Mouse (Mus musculus) MEL (cell line): ENCODE data around the gene Hmg20a. TPM values are rescaled to one million over a fixed set of nuclear protein-coding genes. Genes with fewer than 3 reads are reported as not detected.
A peak's percentile ranks its signal among the peaks of the same experiment; 100 is the strongest.

Source experiments
- DNase-seq: peaks from one replicate; pipeline ENCODE4 v3.0.0; 2011; ENCODE audit warnings: low read depth, low spot score
- H3K27ac ChIP-seq: 2 replicates; pipeline ENCODE4 v1.5.1; 2012; ENCODE audit warnings: low read depth, mild to moderate bottlenecking, control low read depth, low read length, moderate library complexity; ENCODE audit not compliant: control insufficient read depth
- H3K27me3 ChIP-seq, 2 experiments: fragments of 150-350 bp in 1 of 2; sonication (generic) in 1 of 2; 2 replicates each; pipeline ENCODE4 v1.6.1; 2012; ENCODE audit warnings: low read length in 2 of 2, mild to moderate bottlenecking in 2 of 2, improper control_type of control experiment in 1 of 2, moderate library complexity in 1 of 2; ENCODE audit not compliant: insufficient read depth in 2 of 2, control insufficient read depth in 1 of 2
- H3K36me3 ChIP-seq, 2 experiments: 2 replicates each; pipeline ENCODE4 v1.6.1; 2012 to 2014; ENCODE audit warnings: low read length in 2 of 2, improper control_type of control experiment in 1 of 2, inconsistent platforms in 1 of 2, mild to moderate bottlenecking in 1 of 2; ENCODE audit not compliant: insufficient read depth in 2 of 2, control insufficient read depth in 1 of 2
- H3K4me1 ChIP-seq, 2 experiments: fragments of 150-350 bp in 1 of 2; sonication (generic) in 1 of 2; 2 replicates each; pipeline ENCODE4 v1.6.1; 2012; ENCODE audit warnings: low read length in 2 of 2, improper control_type of control experiment in 1 of 2, mild to moderate bottlenecking in 1 of 2; ENCODE audit not compliant: insufficient read depth in 2 of 2, control insufficient read depth in 1 of 2
- H3K4me3 ChIP-seq, 2 experiments: fragments of 150-350 bp in 1 of 2; sonication (generic) in 1 of 2; 2 replicates each; pipeline ENCODE4 v1.5.1; 2012; ENCODE audit warnings: low read depth in 2 of 2, low read length in 2 of 2, mild to moderate bottlenecking in 2 of 2, moderate library complexity in 2 of 2, control low read depth in 1 of 2, improper control_type of control experiment in 1 of 2; ENCODE audit not compliant: control insufficient read depth in 1 of 2, insufficient read depth in 1 of 2
- H3K79me2 ChIP-seq: 2 replicates; pipeline ENCODE4 v1.6.1; 2012; ENCODE audit warnings: mild to moderate bottlenecking, low read length, moderate library complexity; ENCODE audit not compliant: control insufficient read depth, poor library complexity, insufficient read depth
- H3K9ac ChIP-seq: 2 replicates; pipeline ENCODE4 v1.6.1; 2012; ENCODE audit warnings: low read depth, mild to moderate bottlenecking, control low read depth, low read length, moderate library complexity; ENCODE audit not compliant: control insufficient read depth, poor library complexity, severe bottlenecking
- H3K9me3 ChIP-seq: fragments of 150-350 bp; sonication (generic); replicated peaks from 2 replicates; pipeline ENCODE4 v1.6.1; 2012; ENCODE audit warnings: mild to moderate bottlenecking, low read length, improper control_type of control experiment, moderate library complexity; ENCODE audit not compliant: insufficient read depth
- BHLHE40 ChIP-seq: IDR thresholded peaks from 2 replicates; pipeline ENCODE4 v1.6.1; 2012; ENCODE audit warnings: low read depth, mild to moderate bottlenecking, inconsistent platforms, low read length, improper control_type of control experiment, borderline replicate concordance
- CHD1 ChIP-seq: IDR thresholded peaks from 2 replicates; pipeline ENCODE4 v1.6.1; 2012; ENCODE audit warnings: low read depth, mild to moderate bottlenecking, inconsistent platforms, low read length, improper control_type of control experiment
- CHD2 ChIP-seq: IDR thresholded peaks from 2 replicates; pipeline ENCODE4 v1.6.1; 2011; ENCODE audit warnings: low read length, improper control_type of control experiment
- CTCF ChIP-seq, 3 experiments: IDR thresholded peaks in 2 of 3; conservative IDR thresholded peaks in 1 of 3; 2 replicates each; pipeline ENCODE4 v1.5.1; 2011 to 2012; ENCODE audit warnings: low read length in 3 of 3, low read depth in 2 of 3, mild to moderate bottlenecking in 2 of 3, improper control_type of control experiment in 1 of 3, inconsistent platforms in 1 of 3, mixed read lengths in 1 of 3, moderate library complexity in 1 of 3; ENCODE audit not compliant: control insufficient read depth in 1 of 3, insufficient read depth in 1 of 3, poor library complexity in 1 of 3, severe bottlenecking in 1 of 3
- E2F4 ChIP-seq: IDR thresholded peaks from 2 replicates; pipeline ENCODE4 v1.6.1; 2011; ENCODE audit warnings: low read depth, low read length, improper control_type of control experiment, borderline replicate concordance
- ELF1 ChIP-seq: IDR thresholded peaks from 2 replicates; pipeline ENCODE4 v1.6.1; 2014; ENCODE audit warnings: low read depth, mild to moderate bottlenecking, inconsistent platforms, low read length, improper control_type of control experiment, moderate library complexity
- EP300 ChIP-seq, 2 experiments: IDR thresholded peaks; 2 replicates each; pipeline ENCODE4 v1.6.1; 2011; ENCODE audit warnings: improper control_type of control experiment in 2 of 2, low read length in 2 of 2, low read depth in 1 of 2, mild to moderate bottlenecking in 1 of 2
- ETS1 ChIP-seq: IDR thresholded peaks from 2 replicates; pipeline ENCODE4 v1.6.1; 2012; ENCODE audit warnings: low read depth, mild to moderate bottlenecking, inconsistent platforms, low read length, improper control_type of control experiment, moderate library complexity
- GABPA ChIP-seq: IDR thresholded peaks from 2 replicates; pipeline ENCODE4 v1.6.1; 2012; ENCODE audit warnings: low read depth, mild to moderate bottlenecking, inconsistent platforms, low read length, improper control_type of control experiment, moderate library complexity
- GATA1 ChIP-seq: IDR thresholded peaks from 2 replicates; pipeline ENCODE4 v1.6.1; 2011; ENCODE audit warnings: low read depth, low read length, improper control_type of control experiment
- HCFC1 ChIP-seq: IDR thresholded peaks from 2 replicates; pipeline ENCODE4 v1.6.1; 2012; ENCODE audit warnings: low read depth, mild to moderate bottlenecking, inconsistent platforms, low read length, improper control_type of control experiment, moderate library complexity
- JUND ChIP-seq: IDR thresholded peaks from 2 replicates; pipeline ENCODE4 v1.6.1; 2011; ENCODE audit warnings: low read depth, mild to moderate bottlenecking, improper control_type of control experiment, low read length
- KAT2A ChIP-seq: conservative IDR thresholded peaks from 2 replicates; pipeline ENCODE4 v1.6.1; 2012; ENCODE audit warnings: low read depth, low read length, improper control_type of control experiment, inconsistent platforms
- MAFK ChIP-seq: IDR thresholded peaks from 2 replicates; pipeline ENCODE4 v1.6.1; 2011; ENCODE audit warnings: low read depth, mild to moderate bottlenecking, low read length, improper control_type of control experiment, borderline replicate concordance
- MAX ChIP-seq: IDR thresholded peaks from 2 replicates; pipeline ENCODE4 v1.6.1; 2011; ENCODE audit warnings: low read length, improper control_type of control experiment
- MAZ ChIP-seq: IDR thresholded peaks from 2 replicates; pipeline ENCODE4 v1.6.1; 2012; ENCODE audit warnings: low read depth, mild to moderate bottlenecking, inconsistent platforms, low read length, improper control_type of control experiment
- MXI1 ChIP-seq: IDR thresholded peaks from 2 replicates; pipeline ENCODE4 v1.6.1; 2011; ENCODE audit warnings: mild to moderate bottlenecking, low read depth, low read length, improper control_type of control experiment
- POLR2AphosphoS5 ChIP-seq: IDR thresholded peaks from 2 replicates; pipeline ENCODE4 v1.6.1; 2012; ENCODE audit warnings: low read depth, borderline replicate concordance, mild to moderate bottlenecking, inconsistent platforms, low read length, moderate library complexity, mixed read lengths
- RCOR1 ChIP-seq: IDR thresholded peaks from 2 replicates; pipeline ENCODE4 v1.6.1; 2012; ENCODE audit warnings: low read depth, mild to moderate bottlenecking, inconsistent platforms, low read length, improper control_type of control experiment
- TBP ChIP-seq: IDR thresholded peaks from 2 replicates; pipeline ENCODE4 v1.8.0; 2011; ENCODE audit warnings: low read depth, low read length, improper control_type of control experiment
- TCF12 ChIP-seq: IDR thresholded peaks from 2 replicates; pipeline ENCODE4 v1.6.1; 2014; ENCODE audit warnings: low read depth, mild to moderate bottlenecking, inconsistent platforms, low read length, improper control_type of control experiment, moderate library complexity
- USF1 ChIP-seq: IDR thresholded peaks from 2 replicates; pipeline ENCODE4 v1.6.1; 2014; ENCODE audit warnings: low read depth, mild to moderate bottlenecking, inconsistent platforms, low read length, improper control_type of control experiment, moderate library complexity
- USF2 ChIP-seq, 2 experiments: IDR thresholded peaks; 2 replicates each; pipeline ENCODE4 v1.6.1; 2011 to 2012; ENCODE audit warnings: improper control_type of control experiment in 2 of 2, low read length in 2 of 2, borderline replicate concordance in 1 of 2, inconsistent platforms in 1 of 2, low read depth in 1 of 2, mild to moderate bottlenecking in 1 of 2; ENCODE audit not compliant: insufficient read depth in 1 of 2
- ZMIZ1 ChIP-seq: IDR thresholded peaks from 2 replicates; pipeline ENCODE4 v1.6.1; 2012; ENCODE audit warnings: low read depth, mild to moderate bottlenecking, inconsistent platforms, low read length, improper control_type of control experiment, moderate library complexity
- ZNF384 ChIP-seq: IDR thresholded peaks from 2 replicates; pipeline ENCODE4 v1.6.1; 2012; ENCODE audit warnings: low read depth, mild to moderate bottlenecking, inconsistent platforms, low read length, improper control_type of control experiment
- polyA plus RNA-seq, 2 experiments: library from polyadenylated mRNA; stranded (reverse) in 1 of 2; unstranded in 1 of 2; fragments of >175 nt in 1 of 2; fragments of >200 nt in 1 of 2; gene quantifications; 2 replicates each; pipeline versions ENCODE4 v1.2.1 to v1.2.4; 2012; ENCODE audit warnings: low replicate concordance in 2 of 2, low read depth in 1 of 2; ENCODE audit not compliant: insufficient read length in 2 of 2, insufficient read depth in 1 of 2, missing spikeins in 1 of 2
- total RNA-seq: library from RNA; depleted of rRNA; stranded (reverse); fragments of 300-350 nt; gene quantifications from 2 replicates; pipeline ENCODE4 v1.2.3, GENCODE M21; 2012

Gene Hmg20a
- total and polyA plus RNA-seq, 3 experiments: 12.6 to 23.6 TPM; not detected in 1

GRCm38 (mm10) chr9:56478975-56479647, 60.7 kb downstream of the Hmg20a start:
- no peak overlapping the region for H3K27ac ChIP-seq
- H3K4me3 ChIP-seq: no peak overlapping the region
- TF ChIP-seq GABPA (no peak), KAT2A (no peak), MAX (no peak), MAZ (no peak), CHD2 (no peak), TCF12 (peak; percentile 86), EP300 (IDR thresholded peaks at IDR 0.05; ENCODE audit: low read depth in 1 of 2, low read length in 2 of 2) (peak; percentile 85 to 88), POLR2AphosphoS5 (no peak), E2F4 (no peak), CHD1 (no peak), RCOR1 (peak; percentile 77), HCFC1 (no peak), ZMIZ1 (no peak), ETS1 (peak; percentile 59), GATA1 (peak; percentile 90), BHLHE40 (0 out of 2 replicates have a peak, but pooled peaks have one; percentile 40), ZNF384 (peak; percentile 51; the same call in 1 of the 2 replicates), MAFK (peak; percentile 33; the same call in 1 of the 2 replicates)
- peak; percentile 77 for DNase-seq
- H3K9ac ChIP-seq: no peak overlapping the region
- peaks cover 2 to 19% of the 10 kb centered on the region in 2 experiments for H3K36me3 ChIP-seq
- H3K4me1 ChIP-seq: peaks cover 8 to 14% of the 10 kb centered on the region in 2 experiments
- H3K9me3 ChIP-seq: no peaks in the 10 kb centered on the region
- no peaks in the 10 kb centered on the region for H3K79me2 ChIP-seq
- H3K27me3 ChIP-seq: no peaks in the 10 kb centered on the region

- Histone ChIP-seq H3K9me3 (no peaks in the 10 kb centered on the region), H3K4me3 (no peak overlapping the region), H3K4me1 (peaks cover 8 to 13% of the 10 kb centered on the region in 2 experiments), H3K79me2 (no peaks in the 10 kb centered on the region), H3K27me3 (no peaks in the 10 kb centered on the region), H3K36me3 (peaks cover 2 to 19% of the 10 kb centered on the region in 2 experiments; a peak in 3 of 4 replicates), H3K9ac (no peak overlapping the region), H3K27ac (no peak overlapping the region)
- DNase-seq: no peak
- TF ChIP-seq GABPA: no peak
- TF ChIP-seq TCF12: no peak
- TF ChIP-seq MXI1: no peak
- no peak for TF ChIP-seq CHD2
- TF ChIP-seq MAX: no peak
- TF ChIP-seq USF1: no peak
- no peak for TF ChIP-seq RCOR1
- TF ChIP-seq USF2 (IDR thresholded peaks at IDR 0.05; ENCODE audit: borderline replicate concordance in 1 of 2, insufficient read depth in 1 of 2, low read depth in 1 of 2, low read length in 2 of 2): no peak
- no peak for TF ChIP-seq ELF1
- TF ChIP-seq TBP: no peak
- TF ChIP-seq E2F4: no peak
- no peak for TF ChIP-seq CTCF (IDR thresholded peaks at IDR 0.05 in 2 of 3, conservative IDR thresholded peaks at IDR 0.05 in 1 of 3; ENCODE audit: control insufficient read depth in 1 of 3, insufficient read depth in 1 of 3, low read depth in 2 of 3, low read length in 3 of 3, poor library complexity in 1 of 3, severe bottlenecking in 1 of 3)
- TF ChIP-seq JUND: no peak
Measured at GRCm38 (mm10) chr9:56482623-56483022, 64.2 kb downstream of the Hmg20a start.
